Mouse (Mus musculus) CD8-positive naive resting alpha-beta T cell, adult 2 months (primary cell): ENCODE data around the gene Aasdh.
A peak's percentile ranks its signal among the peaks of the same experiment; 100 is the strongest.

Source experiments
- DNase-seq, 2 experiments: peaks; one replicate each; pipeline ENCODE4 v3.0.0; 2022; ENCODE audit warnings: low read depth in 2 of 2, low spot score in 2 of 2

The Aasdh gene

DNA sequence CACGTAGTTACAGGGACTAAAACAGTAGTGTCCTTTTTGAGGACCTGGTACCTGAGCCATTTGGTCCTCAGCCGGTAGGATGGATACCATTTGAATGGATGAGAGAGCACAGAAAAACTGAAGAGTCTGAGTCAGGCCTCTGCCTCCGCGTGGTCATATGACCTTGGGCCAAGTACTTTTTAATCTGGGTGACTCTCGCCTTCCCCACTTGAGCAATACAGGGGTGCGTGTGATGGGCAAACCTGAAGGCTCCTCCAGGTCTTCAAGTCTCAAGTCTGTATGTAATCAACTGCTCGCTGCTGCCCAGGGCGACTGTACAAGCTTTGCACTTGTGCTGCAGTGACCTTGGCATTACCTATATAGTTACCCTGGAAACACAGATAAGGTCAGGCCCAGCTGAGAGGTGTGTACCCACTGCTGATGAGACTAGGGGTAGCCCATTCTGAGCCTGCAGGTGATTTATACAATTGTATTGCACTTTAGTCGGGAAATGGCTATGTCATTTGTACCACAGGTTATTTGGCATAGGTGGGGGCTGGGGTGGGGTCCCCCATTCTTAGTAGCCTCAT lies 61.4 kb downstream of the Aasdh start:
- no peak for DNase-seq

- peak in 1 of 2 experiments; percentile 27 for DNase-seq
These were observed 61.9 kb downstream of the Aasdh start for GRCm38 (mm10) chr5:76843448-76843847.

- no peak for DNase-seq
These were observed 63.5 kb downstream of the Aasdh start for GRCm38 (mm10) chr5:76841859-76842258.

- no peak for DNase-seq
These were observed 65.5 kb downstream of the Aasdh start for GRCm38 (mm10) chr5:76839786-76840185.

DNA sequence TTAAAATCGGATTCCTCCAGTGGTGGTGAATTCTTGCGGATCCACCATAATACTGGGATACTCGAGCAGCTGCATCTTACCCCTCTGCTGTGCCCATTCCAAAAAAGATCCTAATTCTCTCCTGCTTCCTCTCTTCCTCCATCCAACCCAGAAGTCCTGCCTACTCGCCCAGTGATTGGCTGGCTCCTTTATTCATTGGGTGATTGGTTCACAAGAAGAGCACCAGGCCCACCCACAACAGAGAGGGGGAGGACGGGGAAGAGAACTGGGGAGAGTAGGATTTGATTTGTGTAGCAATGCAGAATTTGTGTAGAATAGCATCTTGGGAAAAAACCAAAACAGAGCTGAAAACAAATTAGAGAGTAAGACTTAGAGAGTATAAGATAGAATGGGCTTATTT lies 68.3 kb downstream of the Aasdh start:
- no peak for DNase-seq

GRCm38 (mm10) chr5:76832529-76833210 lies 72.6 kb downstream of the Aasdh start:
- DNase-seq: no peak

DNA sequence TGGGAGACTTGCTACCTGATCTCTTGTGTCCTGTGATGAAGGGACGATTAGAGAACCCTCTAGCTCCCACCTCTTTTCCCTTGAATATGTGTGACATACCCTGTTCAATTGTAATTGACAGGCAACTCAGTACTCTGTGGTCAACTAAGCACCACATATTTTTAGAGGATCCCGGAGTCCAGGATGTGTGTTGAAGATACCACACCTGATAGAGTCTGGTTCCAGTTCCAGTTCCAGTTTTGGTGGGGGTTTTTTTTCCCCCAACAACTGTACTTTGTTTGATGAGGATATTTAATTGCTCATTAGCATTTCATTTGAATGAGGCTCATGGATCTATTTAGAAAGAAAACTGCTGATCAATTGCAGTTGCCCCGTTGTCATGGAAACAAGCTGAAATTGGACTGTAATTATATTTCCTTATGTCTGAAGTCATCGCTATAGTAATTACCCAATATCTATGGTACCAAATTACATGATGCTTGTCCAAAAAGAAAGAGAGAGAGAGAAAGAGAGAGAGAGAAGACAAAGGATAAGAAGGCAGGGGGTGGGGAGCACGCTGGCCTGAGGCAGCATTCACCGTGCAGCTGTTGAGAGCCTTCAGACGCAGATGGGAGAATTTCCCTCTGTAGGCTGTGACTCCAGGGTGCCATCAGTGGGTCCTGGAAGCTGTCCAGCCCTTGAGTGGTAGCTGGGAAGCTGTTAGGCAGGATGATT lies 76.6 kb downstream of the Aasdh start:
- DNase-seq: no peak
